Mouse (Mus musculus) stomach, postnatal 0 days (tissue): Measurements from ENCODE around the gene Gga2. TPM values are rescaled to one million over a fixed set of nuclear protein-coding genes. Genes with fewer than 3 reads are reported as not detected.
A peak's percentile ranks its signal among the peaks of the same experiment; 100 is the strongest.

ENCODE experiments used
- ATAC-seq: fragments of 200-750 bp; cut with Nextera tagmentation; 2 replicates; pipeline ENCODE4 v1.8.0; 2017; ENCODE audit not compliant: low FRiP score, low TSS enrichment
- DNase-seq: peaks from one replicate; pipeline ENCODE4 v3.0.0-alpha.2; 2016; ENCODE audit warnings: low spot score
- H3K27ac ChIP-seq: fragments of 300-500 bp; sonication (generic); replicated peaks from 2 replicates; pipeline ENCODE4 v1.5.1; 2014; ENCODE audit warnings: mild to moderate bottlenecking, control low read depth
- H3K27me3 ChIP-seq: fragments of 300-500 bp; sonication (generic); 2 replicates; pipeline ENCODE4 v1.6.1; 2014; ENCODE audit warnings: low read length; ENCODE audit not compliant: control insufficient read depth, insufficient read depth
- H3K36me3 ChIP-seq: fragments of 300-500 bp; sonication (generic); 2 replicates; pipeline ENCODE4 v1.6.1; 2014; ENCODE audit warnings: low read length, mixed read lengths; ENCODE audit not compliant: control insufficient read depth, insufficient read depth
- H3K4me1 ChIP-seq: fragments of 300-500 bp; sonication (generic); replicated peaks from 2 replicates; pipeline ENCODE4 v1.6.1; 2014; ENCODE audit warnings: antibody characterized with exemption; ENCODE audit not compliant: control insufficient read depth, insufficient read depth
- H3K4me2 ChIP-seq: fragments of 300-500 bp; sonication (generic); replicated peaks from 2 replicates; pipeline ENCODE4 v1.6.1; 2014; ENCODE audit warnings: low read depth, mild to moderate bottlenecking, control low read depth, moderate library complexity
- H3K4me3 ChIP-seq: fragments of 300-500 bp; sonication (generic); 2 replicates; pipeline ENCODE4 v1.5.1; 2014; ENCODE audit warnings: low read depth, low read length, control low read depth
- H3K9ac ChIP-seq: fragments of 300-500 bp; sonication (generic); 2 replicates; pipeline ENCODE4 v1.6.1; 2014; ENCODE audit warnings: mild to moderate bottlenecking, low read length, control low read depth, mixed read lengths
- H3K9me3 ChIP-seq: fragments of 300-500 bp; sonication (generic); 2 replicates; pipeline ENCODE4 v1.6.1; 2016; ENCODE audit warnings: low read length; ENCODE audit not compliant: control insufficient read depth
- CTCF ChIP-seq: IDR thresholded peaks from 2 replicates; pipeline ENCODE4 v1.5.1; 2016; ENCODE audit warnings: antibody characterized with exemption, low read depth, mild to moderate bottlenecking, moderate library complexity
- EP300 ChIP-seq: optimal IDR thresholded peaks from 2 replicates; pipeline ENCODE3; 2016; ENCODE audit warnings: antibody characterized with exemption
- WGBS: fragments of 180-500 bp; shearing (Covaris S2); extraction: QIAGEN DNeasy Blood & Tissue Kit; methylation state at CpG from one replicate; pipeline ENCODE4 v1.1.7; 2014; 5-methylcytosine and 5-hydroxymethylcytosine counted together
- polyA plus RNA-seq: library from polyadenylated mRNA; unstranded; fragments of >200 nt; fragmentation: Nextera tagmentation; extraction: Ambion mirVana; gene quantifications from 2 replicates; pipeline ENCODE4 v1.2.1, GENCODE M21; 2015

The Gga2 gene
- polyA plus RNA-seq, 1 experiment from 2014 or later: 31.5 TPM

DNA sequence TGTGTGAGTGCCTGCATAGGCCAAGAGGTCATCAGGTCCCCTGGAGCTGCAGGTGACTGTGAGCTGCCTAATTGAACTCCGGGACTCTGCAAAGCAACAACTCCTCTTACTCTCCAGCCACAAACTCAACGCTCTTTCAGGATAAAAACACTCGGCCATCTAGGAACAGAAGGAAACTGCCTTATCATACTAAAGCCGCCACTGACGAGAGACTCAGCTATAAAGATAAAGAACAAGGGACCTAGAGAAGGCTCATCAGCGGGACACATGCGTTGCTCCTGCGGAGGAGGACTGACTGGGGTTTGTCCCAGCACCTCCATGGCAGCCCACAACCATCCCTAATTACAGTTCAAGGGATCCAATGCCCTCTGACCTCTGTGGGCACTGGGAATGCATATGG, 52.8 kb downstream of the Gga2 start:
- H3K27me3 ChIP-seq: no peaks in the 10 kb centered on the region
- no peak overlapping the region for H3K4me3 ChIP-seq
- DNase-seq (no peak), ATAC-seq (no peak)
- WGBS: 81% methylated on average over 8 of the region's 8 CpGs
- no peaks in the 10 kb centered on the region for H3K9me3 ChIP-seq
- TF ChIP-seq CTCF: no peak
- no peak for TF ChIP-seq EP300
- H3K36me3 ChIP-seq: peaks cover 3% of the 10 kb centered on the region; the same call in 1 of the 2 replicates
- H3K9ac ChIP-seq: no peak overlapping the region
- H3K27ac ChIP-seq: no peak overlapping the region
- H3K4me1 ChIP-seq: no peaks in the 10 kb centered on the region
- no peak overlapping the region for H3K4me2 ChIP-seq

DNA sequence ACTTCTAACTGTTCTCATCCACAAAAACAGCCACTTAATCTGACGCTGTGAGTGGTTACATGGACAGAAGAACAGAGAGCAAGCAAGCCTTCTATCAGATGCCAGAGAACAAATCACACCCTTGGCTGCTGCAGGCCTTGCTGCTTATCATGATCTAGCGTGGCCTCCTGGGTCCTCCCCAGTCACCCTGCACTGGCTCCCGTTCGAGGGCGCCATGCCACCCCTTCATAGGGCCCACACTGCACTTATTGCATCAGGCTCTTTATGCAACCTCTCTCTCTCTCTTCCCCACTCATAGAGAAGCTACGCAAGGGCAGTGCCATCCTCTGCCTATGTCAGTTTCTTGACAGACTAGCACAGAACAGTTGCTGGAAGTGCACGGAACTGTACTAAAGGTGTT, 54.9 kb downstream of the Gga2 start:
- H3K36me3 ChIP-seq: peaks cover 9% of the 10 kb centered on the region; the same call in 1 of the 2 replicates
- no peak for ATAC-seq
- no peaks in the 10 kb centered on the region for H3K9me3 ChIP-seq
- no peak for DNase-seq
- no peak overlapping the region for H3K4me3 ChIP-seq
- no peak overlapping the region for H3K4me2 ChIP-seq
- TF ChIP-seq EP300: no peak
- no peak for TF ChIP-seq CTCF
- no peaks in the 10 kb centered on the region for H3K4me1 ChIP-seq
- WGBS: 88% methylated on average over 7 of the region's 7 CpGs
- H3K9ac ChIP-seq: no peak overlapping the region
- H3K27me3 ChIP-seq: no peaks in the 10 kb centered on the region
- no peak overlapping the region for H3K27ac ChIP-seq

DNA sequence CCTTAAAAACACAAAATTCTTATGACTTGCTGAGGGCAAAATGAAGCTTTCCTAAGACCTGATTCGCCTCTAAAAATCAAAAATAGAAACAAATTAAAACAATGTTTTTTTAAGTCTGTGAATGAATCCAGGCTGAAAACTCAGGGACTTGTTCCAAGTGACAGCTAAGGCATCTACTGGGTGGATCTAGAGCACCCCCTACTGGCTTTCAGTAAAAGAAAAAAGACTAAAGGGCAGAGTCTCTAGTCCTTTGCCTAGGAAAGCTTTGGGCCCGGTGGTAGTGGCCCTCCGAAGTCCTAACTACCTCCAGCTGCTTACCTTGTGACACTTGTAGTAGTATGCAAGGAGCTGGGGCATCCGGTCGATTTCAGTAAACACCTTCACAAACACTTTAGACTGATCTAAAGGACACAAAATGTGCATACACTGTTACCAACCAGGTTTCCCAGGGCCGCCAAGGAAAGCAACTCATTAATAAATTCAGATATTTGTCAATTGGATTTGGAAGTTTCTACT, 57.1 kb downstream of the Gga2 start:
- Histone ChIP-seq H3K4me1 (no peaks in the 10 kb centered on the region), H3K4me3 (no peak overlapping the region), H3K27ac (no peak overlapping the region), H3K9me3 (no peaks in the 10 kb centered on the region), H3K36me3 (peaks cover 7% of the 10 kb centered on the region; the same call in 1 of the 2 replicates), H3K4me2 (no peak overlapping the region), H3K9ac (no peak overlapping the region), H3K27me3 (no peaks in the 10 kb centered on the region)
- WGBS: 60% methylated on average over 6 of the region's 6 CpGs
- TF ChIP-seq EP300: no peak
- TF ChIP-seq CTCF: peak; percentile 86
- peak; percentile 28 for DNase-seq
- ATAC-seq: no peak

DNA sequence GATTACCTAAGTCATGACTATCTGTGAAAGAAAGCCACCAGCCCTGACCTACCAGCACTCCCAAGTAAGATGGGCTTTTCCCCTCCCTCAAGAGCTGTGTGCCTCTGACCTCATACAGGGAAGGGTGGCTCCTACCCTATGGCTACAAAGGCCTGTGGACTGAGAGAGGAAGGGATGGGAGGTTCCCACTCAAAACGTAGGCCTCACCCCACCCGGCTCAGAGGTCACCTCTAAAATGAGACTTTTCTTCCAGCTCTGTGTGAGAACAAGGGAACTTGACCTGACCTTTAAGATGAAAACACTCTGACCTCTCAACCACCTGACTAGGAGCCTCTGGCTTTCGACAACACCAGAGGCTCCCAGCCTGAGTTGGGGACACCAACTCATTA, 58.5 kb downstream of the Gga2 start:
- Histone ChIP-seq H3K9ac (no peak overlapping the region), H3K4me1 (no peaks in the 10 kb centered on the region), H3K9me3 (no peaks in the 10 kb centered on the region), H3K4me2 (no peak overlapping the region), H3K27ac (no peak overlapping the region), H3K27me3 (no peaks in the 10 kb centered on the region), H3K36me3 (peaks cover 7% of the 10 kb centered on the region; the same call in 1 of the 2 replicates), H3K4me3 (no peak overlapping the region)
- ATAC-seq (no peak), DNase-seq (no peak)
- WGBS: 61% methylated on average over 3 of the region's 3 CpGs
- TF ChIP-seq CTCF (no peak), EP300 (no peak)

DNA sequence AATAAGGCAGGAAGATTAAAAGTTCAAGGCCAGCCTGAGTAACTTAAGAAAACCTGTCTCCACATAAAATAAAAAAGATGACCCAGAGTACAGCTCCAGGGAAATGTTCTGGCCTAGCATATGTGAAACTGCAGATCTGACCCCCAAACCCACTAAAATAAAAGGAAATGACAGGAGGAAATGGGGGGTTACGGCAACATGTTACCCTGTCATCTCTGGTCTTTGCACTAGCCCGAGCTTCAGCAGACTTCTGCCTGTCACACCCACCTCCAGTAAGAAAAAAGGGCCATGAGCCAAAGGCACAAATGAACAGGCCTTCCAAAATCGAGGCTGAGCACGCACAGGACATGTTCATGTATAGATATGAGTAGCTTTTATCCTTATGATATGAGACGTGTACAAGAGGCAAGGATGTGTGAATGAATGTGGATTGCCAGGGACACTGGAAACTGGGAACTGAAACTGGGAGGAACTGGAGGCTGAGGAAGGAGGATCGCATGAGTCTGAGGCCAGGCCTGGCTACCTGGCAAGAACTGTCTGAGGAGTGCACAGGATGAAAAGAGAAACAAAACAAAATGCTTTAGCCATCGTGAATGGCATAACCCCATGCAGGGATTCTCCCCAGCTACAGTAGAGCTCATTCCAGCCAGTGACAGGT, 59.0 kb downstream of the Gga2 start:
- no peaks in the 10 kb centered on the region for H3K4me1 ChIP-seq
- no peak overlapping the region for H3K4me3 ChIP-seq
- ATAC-seq (no peak), DNase-seq (no peak)
- H3K9me3 ChIP-seq: no peaks in the 10 kb centered on the region
- WGBS: 80% methylated on average over 7 of the region's 7 CpGs
- H3K27ac ChIP-seq: no peak overlapping the region
- H3K27me3 ChIP-seq: no peaks in the 10 kb centered on the region
- no peak for TF ChIP-seq CTCF
- no peak overlapping the region for H3K4me2 ChIP-seq
- H3K9ac ChIP-seq: no peak overlapping the region
- peaks cover 7% of the 10 kb centered on the region; the same call in 1 of the 2 replicates for H3K36me3 ChIP-seq

DNA sequence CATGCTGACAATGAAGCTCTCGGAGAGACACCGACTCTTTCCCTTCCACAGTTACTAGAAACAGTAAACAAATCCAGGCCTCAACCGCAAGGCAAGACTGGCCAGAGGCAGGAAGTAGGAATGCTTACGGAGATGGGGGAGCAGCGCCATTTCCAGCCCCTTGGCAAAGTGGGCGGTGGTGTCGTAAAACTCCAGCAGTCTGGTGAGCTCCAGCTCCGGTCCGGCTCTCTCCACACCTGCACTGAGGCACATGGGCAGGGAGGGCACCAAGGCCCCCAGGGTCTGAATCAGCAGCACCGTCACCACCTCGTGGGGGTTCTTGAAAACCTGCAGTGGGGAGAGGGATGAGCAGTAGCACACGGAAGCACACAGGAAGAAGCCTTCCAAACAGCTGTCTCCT, 65.2 kb downstream of the Gga2 start:
- ATAC-seq (no peak), DNase-seq (no peak)
- no peak overlapping the region for H3K27ac ChIP-seq
- H3K36me3 ChIP-seq: peaks cover 5% of the 10 kb centered on the region
- H3K9me3 ChIP-seq: no peaks in the 10 kb centered on the region
- WGBS: 65% methylated on average over 12 of the region's 12 CpGs
- no peak overlapping the region for H3K4me2 ChIP-seq
- TF ChIP-seq CTCF: no peak
- no peak for TF ChIP-seq EP300
- no peaks in the 10 kb centered on the region for H3K4me1 ChIP-seq
- H3K27me3 ChIP-seq: no peaks in the 10 kb centered on the region
- no peak overlapping the region for H3K4me3 ChIP-seq
- H3K9ac ChIP-seq: no peak overlapping the region
